Mouse (Mus musculus) embryonic fibroblast, embryonic 13.5 days (primary cell): ENCODE measurements at regions not wholly inside any gene's neighbourhood (a gene's known extent, or its start where the extent isn't known, plus 50 kb on each side); places are given as distances from the start of the nearest gene placed in this dataset.

Source experiments
- CTCF ChIP-seq: IDR thresholded peaks from 2 replicates; pipeline ENCODE4 v1.5.1; 2011; ENCODE audit warnings: mild to moderate bottlenecking, control low read depth, low read length, moderate library complexity, borderline replicate concordance; ENCODE audit not compliant: insufficient read depth
- POLR2A ChIP-seq: IDR thresholded peaks from 2 replicates; pipeline ENCODE4 v1.6.1; 2011; ENCODE audit warnings: low read depth, mild to moderate bottlenecking, control low read depth, low read length, moderate library complexity

DNA sequence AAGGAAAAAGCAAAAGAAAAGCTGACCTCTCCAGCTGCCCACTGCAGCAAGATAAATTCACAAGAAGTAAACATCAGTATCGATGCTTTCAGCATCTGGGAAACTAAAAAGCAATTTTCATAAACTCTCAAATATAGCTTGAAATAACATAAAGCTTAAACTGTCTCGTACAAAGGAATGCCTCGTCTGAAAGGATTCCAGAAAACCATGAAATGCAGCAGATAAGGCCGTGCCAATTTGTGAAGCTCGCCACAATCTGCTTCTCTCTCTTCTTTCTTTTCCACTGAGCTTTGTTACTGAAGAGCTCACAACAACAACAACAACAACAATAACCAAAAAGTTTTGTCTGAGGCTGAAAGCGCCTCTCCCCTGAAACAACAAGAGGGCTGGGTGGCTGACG, 239.4 kb upstream of the 4930412O13Rik start:
- no peak for TF ChIP-seq CTCF
- no peak for TF ChIP-seq POLR2A
